Mouse (Mus musculus): ENCODE data around the gene Ctrb1. TPM values are rescaled to one million over a fixed set of nuclear protein-coding genes. Genes with fewer than 3 reads are reported as not detected.

Ctrb1 gene
- polyA plus RNA-seq (2012; rRNA removed), result 0.24 and 0.25 TPM in 2 replicates

DNA sequence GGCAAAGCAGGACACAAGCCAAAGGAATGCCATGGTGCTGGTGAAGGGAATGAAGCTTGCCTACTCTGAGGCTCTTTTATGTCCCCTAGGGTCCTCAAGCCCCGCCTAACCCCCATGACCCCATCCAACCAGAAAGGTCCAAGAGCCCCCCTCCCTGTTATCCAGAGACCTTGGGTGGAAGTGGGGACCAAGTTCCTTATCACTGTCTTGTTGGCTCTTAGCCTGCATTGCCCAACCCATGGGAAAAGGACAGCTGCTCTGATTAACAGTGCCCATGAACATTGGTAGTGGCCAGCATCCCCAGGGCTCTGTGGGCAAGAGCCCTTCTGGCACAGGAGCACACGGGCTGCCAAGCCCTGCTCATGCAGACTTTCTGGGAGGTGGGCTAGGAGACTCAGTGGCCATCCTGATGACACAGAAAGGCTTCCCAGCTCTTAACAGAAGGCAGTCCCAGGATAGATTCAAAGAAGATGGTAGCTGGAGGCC is at the start of gene Ctrb1:
Gene Ctrb1, minus strand, starts transcription at position 51 of the 486 bp plus-strand sequence.
- no peak for DNase-seq (ENCODE audit: extremely low spot score in 1 of 2, low spot score in 1 of 2)

- no peak for DNase-seq (ENCODE audit: extremely low spot score in 1 of 2, low spot score in 1 of 2)
These were observed 49.5 kb upstream of the Ctrb1 start for GRCm38 (mm10) chr8:111740301-111740711.

GRCm38 (mm10) chr8:111739604-111740003 is 48.8 kb upstream of the Ctrb1 start:
- DNase-seq (ENCODE audit: extremely low spot score in 1 of 2, low spot score in 1 of 2), result no peak

DNA sequence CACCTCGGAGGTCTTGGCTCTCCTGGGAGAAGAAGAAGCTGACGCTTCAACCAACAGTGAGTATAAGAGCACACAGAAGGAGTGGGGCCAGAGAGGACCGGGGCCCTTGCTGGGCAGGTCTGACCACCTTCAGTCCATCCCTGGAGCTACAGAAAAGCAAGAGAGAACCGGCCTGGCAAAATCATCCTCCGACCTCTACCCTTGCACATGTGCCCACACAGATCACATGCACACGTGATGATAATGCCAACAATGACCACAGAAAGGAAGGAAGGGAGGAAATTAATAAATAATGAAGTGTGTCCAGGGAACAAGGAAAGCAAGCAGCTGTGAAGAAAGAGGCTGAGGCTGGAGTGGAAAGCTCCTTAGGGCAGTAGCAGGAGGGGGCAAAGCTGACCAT is 48.1 kb upstream of the Ctrb1 start:
- DNase-seq (ENCODE audit: extremely low spot score in 1 of 2, low spot score in 1 of 2), result no peak

DNA sequence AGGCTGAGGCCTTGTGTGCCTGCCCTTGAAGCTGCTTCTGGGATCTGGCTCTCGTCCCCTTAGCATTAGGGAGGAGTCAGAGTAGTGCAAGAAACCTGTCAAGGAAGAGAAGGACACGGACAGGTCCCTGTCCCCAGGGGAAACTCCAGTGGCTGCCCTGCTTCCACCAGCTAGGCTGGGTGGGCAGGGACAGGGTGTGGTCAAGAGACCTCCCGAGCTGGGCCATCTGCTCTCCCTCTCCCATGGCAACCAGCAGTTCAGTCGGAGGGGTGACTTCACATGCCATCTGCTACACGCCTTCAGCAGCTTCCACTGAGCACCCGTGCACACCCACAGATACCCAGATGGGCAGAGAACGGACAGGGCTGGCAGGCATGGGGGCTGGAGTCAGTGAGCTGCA is 45.5 kb upstream of the Ctrb1 start:
- DNase-seq (ENCODE audit: extremely low spot score in 1 of 2, low spot score in 1 of 2), result peak in 1 of 2 experiments; percentile 72

DNA sequence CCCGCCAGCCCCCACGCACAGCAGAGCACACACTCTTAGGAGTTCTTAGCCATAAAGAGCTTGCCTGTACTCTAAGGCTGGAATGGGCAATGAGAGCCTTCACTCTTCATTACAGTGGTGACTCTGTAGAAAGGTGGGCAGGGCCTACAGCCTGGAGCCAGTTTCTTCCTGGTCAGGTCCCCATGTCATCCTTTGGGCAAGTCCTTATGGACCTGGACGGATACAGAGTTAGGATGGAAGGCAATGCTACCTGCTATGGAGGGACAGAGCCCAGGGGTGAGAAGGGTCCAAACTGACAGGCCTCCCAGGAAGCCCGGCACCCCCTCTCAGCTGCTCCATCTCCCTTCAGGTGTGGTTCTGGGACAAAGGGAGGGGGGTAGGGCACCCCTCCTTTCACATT is 45.0 kb upstream of the Ctrb1 start:
- DNase-seq (ENCODE audit: extremely low spot score in 1 of 2, low spot score in 1 of 2), result no peak

DNA sequence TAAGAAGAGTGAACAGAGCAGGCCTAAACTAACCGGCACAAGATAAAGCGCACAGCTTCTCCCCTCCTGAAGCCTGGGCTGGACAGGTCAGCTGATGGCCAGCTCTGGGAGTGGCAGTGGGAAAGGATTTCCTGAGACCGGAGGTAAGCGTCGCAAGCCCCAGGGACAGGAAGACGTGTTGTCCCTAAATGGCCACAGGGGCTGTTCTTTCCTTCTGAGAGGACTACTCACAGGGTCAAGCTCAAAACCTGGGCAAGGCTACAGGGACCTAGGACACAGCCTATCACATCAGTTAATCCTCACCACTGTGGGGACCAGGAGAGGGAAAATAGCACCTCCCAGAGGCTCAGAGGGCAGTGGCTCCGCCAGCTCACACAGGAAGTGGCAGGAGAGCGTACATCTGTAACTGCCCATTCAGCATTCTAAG is 44.5 kb upstream of the Ctrb1 start:
- no peak for DNase-seq (ENCODE audit: extremely low spot score in 1 of 2, low spot score in 1 of 2)

- no peak for DNase-seq (ENCODE audit: extremely low spot score in 1 of 2, low spot score in 1 of 2)
These were observed 43.6 kb upstream of the Ctrb1 start for GRCm38 (mm10) chr8:111734244-111734960.

- DNase-seq (ENCODE audit: extremely low spot score in 1 of 2, low spot score in 1 of 2), result no peak
These were observed 42.9 kb upstream of the Ctrb1 start for GRCm38 (mm10) chr8:111733581-111734243.

GRCm38 (mm10) chr8:111732406-111733085 is 41.7 kb upstream of the Ctrb1 start:
- no peak for DNase-seq (ENCODE audit: extremely low spot score in 1 of 2, low spot score in 1 of 2)

- peak; percentile 88 to 97 for DNase-seq (ENCODE audit: extremely low spot score in 1 of 2, low spot score in 1 of 2)
These were observed 41.2 kb upstream of the Ctrb1 start for GRCm38 (mm10) chr8:111732004-111732403.

GRCm38 (mm10) chr8:111731231-111731977 is 40.6 kb upstream of the Ctrb1 start:
- no peak for DNase-seq (ENCODE audit: extremely low spot score in 1 of 2, low spot score in 1 of 2)

DNA sequence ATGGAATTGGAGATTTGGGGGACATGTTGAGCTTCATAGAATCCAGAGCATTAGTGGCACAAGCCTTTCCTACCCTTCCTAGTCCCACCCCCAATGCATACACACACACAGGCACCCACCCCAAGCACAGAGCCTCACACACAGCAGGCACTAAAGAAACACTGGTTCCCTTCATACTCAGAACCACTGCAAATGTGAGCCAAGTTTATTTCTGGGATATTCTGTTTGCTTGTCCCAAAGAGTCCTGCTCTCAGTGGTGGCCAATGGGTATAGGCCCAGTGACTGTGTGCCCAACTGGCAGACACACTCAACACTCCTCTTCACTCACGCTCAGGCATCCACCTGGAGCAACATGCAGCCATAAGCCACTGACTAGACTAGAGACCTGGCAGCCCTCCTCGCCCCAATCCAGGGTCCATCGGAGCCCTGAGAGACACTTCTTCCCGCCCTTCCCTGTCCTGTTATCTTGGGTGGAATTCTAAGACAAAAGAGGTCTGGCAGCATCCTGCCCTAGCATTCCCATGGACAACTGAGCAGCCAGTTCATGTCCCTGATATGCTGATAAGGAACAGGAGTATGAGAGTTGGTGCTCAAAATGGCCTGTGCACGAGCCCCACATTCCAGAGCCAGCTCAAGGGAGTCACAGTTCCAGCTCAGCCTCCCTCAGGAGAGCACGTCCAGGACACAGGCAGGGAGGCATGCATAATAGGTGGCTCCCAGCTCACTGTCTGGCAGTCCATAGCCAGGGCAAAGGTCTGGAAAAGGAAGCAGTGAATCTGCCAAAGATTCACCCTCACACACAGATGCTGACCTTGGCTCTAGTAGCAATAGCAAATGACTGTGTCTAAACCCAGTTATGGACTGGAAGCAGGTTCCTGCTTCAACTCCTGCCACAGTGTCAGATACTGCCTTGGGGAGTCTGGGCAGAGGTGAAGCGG is 38.7 kb upstream of the Ctrb1 start:
- DNase-seq (ENCODE audit: extremely low spot score in 1 of 2, low spot score in 1 of 2), result no peak

GRCm38 (mm10) chr8:111728481-111728880 is 37.7 kb upstream of the Ctrb1 start:
- DNase-seq (ENCODE audit: extremely low spot score in 1 of 2, low spot score in 1 of 2), result no peak

GRCm38 (mm10) chr8:111727553-111727952 is 36.7 kb upstream of the Ctrb1 start:
- no peak for DNase-seq (ENCODE audit: extremely low spot score in 1 of 2, low spot score in 1 of 2)

DNA sequence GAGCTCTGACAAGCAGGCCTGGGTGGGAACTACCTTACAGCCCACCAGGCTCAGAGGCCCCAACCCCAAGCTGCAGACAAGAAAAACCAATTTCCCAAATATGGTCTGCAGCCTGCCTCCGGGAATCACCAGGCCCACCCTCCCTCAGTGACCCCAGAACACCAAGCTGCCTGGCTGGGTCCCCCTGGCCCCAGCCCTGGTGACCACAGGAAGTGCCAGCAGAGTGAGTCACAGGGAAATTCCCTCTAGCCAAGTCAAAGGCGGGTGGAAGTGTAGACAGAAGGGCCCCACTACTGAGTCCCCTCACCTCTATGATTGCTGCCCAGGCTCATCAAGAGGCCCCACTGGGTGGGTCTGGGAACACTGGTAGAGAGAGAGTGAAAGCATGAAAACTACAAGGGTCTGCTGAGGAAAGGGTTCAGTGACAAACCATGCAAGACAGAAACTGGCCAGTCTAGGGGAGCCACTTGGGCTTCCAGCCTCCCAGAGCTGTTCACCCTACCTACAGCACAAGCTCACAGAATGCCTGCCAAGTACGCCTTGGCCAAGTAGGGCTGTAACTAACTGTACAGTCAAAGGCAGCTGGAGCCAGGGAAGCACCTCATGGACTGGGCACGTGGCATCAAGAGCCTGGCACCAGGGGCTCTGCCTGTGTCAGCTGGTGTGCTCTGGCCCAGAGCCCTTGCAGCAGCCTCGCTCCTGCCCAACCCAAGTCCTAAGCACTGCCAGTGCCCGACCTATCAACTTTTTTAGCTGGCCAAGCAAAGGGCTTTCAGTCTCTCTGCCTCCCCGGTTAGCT is 35.5 kb upstream of the Ctrb1 start:
- peak; percentile 68 to 69 for DNase-seq (ENCODE audit: extremely low spot score in 1 of 2, low spot score in 1 of 2)

GRCm38 (mm10) chr8:111725341-111725740 is 34.5 kb upstream of the Ctrb1 start:
- DNase-seq (ENCODE audit: extremely low spot score in 1 of 2, low spot score in 1 of 2), result no peak

GRCm38 (mm10) chr8:111720115-111720544 is 29.3 kb upstream of the Ctrb1 start:
- no peak for DNase-seq (ENCODE audit: extremely low spot score in 1 of 2, low spot score in 1 of 2)

- no peak for DNase-seq (ENCODE audit: extremely low spot score in 1 of 2, low spot score in 1 of 2)
These were observed 28.1 kb upstream of the Ctrb1 start for GRCm38 (mm10) chr8:111718937-111719336.
